Mouse (Mus musculus) stomach, embryonic 16.5 days (tissue): ENCODE results near the gene Bmper. TPM values are rescaled to one million over a fixed set of nuclear protein-coding genes. Genes with fewer than 3 reads are reported as not detected.

ENCODE experiments used
- ATAC-seq: fragments of 200-750 bp; cut with Nextera tagmentation; 2 replicates; pipeline ENCODE4 v1.8.0; 2017; ENCODE audit warnings: moderate number of reproducible peaks, moderate TSS enrichment; ENCODE audit not compliant: insufficient read depth, low FRiP score
- H3K27ac ChIP-seq: fragments of 300-500 bp; sonication (generic); 2 replicates; pipeline ENCODE4 v1.5.1; 2014; ENCODE audit warnings: low read length
- H3K27me3 ChIP-seq: fragments of 300-500 bp; sonication (generic); 2 replicates; pipeline ENCODE4 v1.6.1; 2014; ENCODE audit warnings: low read length, control low read depth, mixed read lengths; ENCODE audit not compliant: control insufficient read depth, insufficient read depth
- H3K36me3 ChIP-seq: fragments of 300-500 bp; sonication (generic); 2 replicates; pipeline ENCODE4 v1.6.1; 2014; ENCODE audit warnings: low read length; ENCODE audit not compliant: control insufficient read depth, insufficient read depth
- H3K4me1 ChIP-seq: fragments of 300-500 bp; sonication (generic); 2 replicates; pipeline ENCODE4 v1.6.1; 2014; ENCODE audit warnings: low read length, control low read depth, mixed read lengths; ENCODE audit not compliant: control insufficient read depth, insufficient read depth
- H3K4me2 ChIP-seq: fragments of 300-500 bp; sonication (generic); 2 replicates; pipeline ENCODE4 v1.6.1; 2014; ENCODE audit warnings: low read depth, low read length, mixed read lengths
- H3K4me3 ChIP-seq: fragments of 300-500 bp; sonication (generic); replicated peaks from 2 replicates; pipeline ENCODE4 v1.5.1; 2014; ENCODE audit warnings: mild to moderate bottlenecking, low read length
- H3K9ac ChIP-seq: fragments of 300-500 bp; sonication (generic); 2 replicates; pipeline ENCODE4 v1.6.1; 2014; ENCODE audit warnings: low read length
- H3K9me3 ChIP-seq: fragments of 300-500 bp; sonication (generic); replicated peaks from 2 replicates; pipeline ENCODE4 v1.6.1; 2016; ENCODE audit warnings: low read length, control low read depth; ENCODE audit not compliant: control insufficient read depth
- WGBS: fragments of 180-500 bp; shearing (Covaris S2); extraction: QIAGEN DNeasy Blood & Tissue Kit; methylation state at CpG from one replicate; pipeline ENCODE4 v1.1.7; 2014; 5-methylcytosine and 5-hydroxymethylcytosine counted together
- polyA plus RNA-seq: library from polyadenylated mRNA; unstranded; fragments of >200 nt; fragmentation: Nextera tagmentation; extraction: Ambion mirVana; gene quantifications from 2 replicates; pipeline ENCODE4 v1.2.1, GENCODE M21; 2015

Bmper gene
- polyA plus RNA-seq, 1 experiment from 2014 or later = 6.1 TPM

- H3K4me3 ChIP-seq = no peak overlapping the region
- no peak overlapping the region for H3K27ac ChIP-seq
- H3K27me3 ChIP-seq = no peaks in the 10 kb centered on the region
- H3K36me3 ChIP-seq = no peaks in the 10 kb centered on the region
- WGBS = 64% methylated on average over 7 of the region's 7 CpGs
- H3K4me2 ChIP-seq = no peak overlapping the region
- no peaks in the 10 kb centered on the region for H3K4me1 ChIP-seq
- no peaks in the 10 kb centered on the region for H3K9me3 ChIP-seq
- ATAC-seq = no peak
- no peak overlapping the region for H3K9ac ChIP-seq
Observed at GRCm38 (mm10) chr9:23268609-23269008, 45.7 kb downstream of the Bmper start.

GRCm38 (mm10) chr9:23269087-23269486 lies 46.2 kb downstream of the Bmper start:
- Histone ChIP-seq H3K4me1 (no peaks in the 10 kb centered on the region), H3K27ac (no peak overlapping the region), H3K4me3 (no peak overlapping the region), H3K27me3 (no peaks in the 10 kb centered on the region), H3K9ac (no peak overlapping the region), H3K4me2 (no peak overlapping the region), H3K36me3 (no peaks in the 10 kb centered on the region), H3K9me3 (no peaks in the 10 kb centered on the region)
- ATAC-seq = no peak
- 58% methylated on average over 2 of the region's 2 CpGs for WGBS

GRCm38 (mm10) chr9:23276244-23276643 lies 53.4 kb downstream of the Bmper start:
- ATAC-seq = no peak
- Histone ChIP-seq H3K36me3 (no peaks in the 10 kb centered on the region), H3K9ac (no peak overlapping the region), H3K4me2 (no peak overlapping the region), H3K9me3 (no peaks in the 10 kb centered on the region), H3K27me3 (no peaks in the 10 kb centered on the region), H3K27ac (no peak overlapping the region), H3K4me1 (no peaks in the 10 kb centered on the region), H3K4me3 (no peak overlapping the region)
- WGBS = 84% methylated on average over 4 of the region's 4 CpGs

GRCm38 (mm10) chr9:23284940-23285460 lies 62.1 kb downstream of the Bmper start:
- Histone ChIP-seq H3K4me3 (no peak overlapping the region), H3K4me2 (no peak overlapping the region), H3K27ac (no peak overlapping the region), H3K9me3 (no peaks in the 10 kb centered on the region), H3K36me3 (no peaks in the 10 kb centered on the region), H3K9ac (no peak overlapping the region), H3K4me1 (no peaks in the 10 kb centered on the region), H3K27me3 (no peaks in the 10 kb centered on the region)
- 62% methylated on average over 4 of the region's 4 CpGs for WGBS
- no peak for ATAC-seq

- ATAC-seq = no peak
- Histone ChIP-seq H3K27ac (no peak overlapping the region), H3K4me1 (no peaks in the 10 kb centered on the region), H3K4me3 (no peak overlapping the region), H3K9me3 (no peaks in the 10 kb centered on the region), H3K4me2 (no peak overlapping the region), H3K27me3 (no peaks in the 10 kb centered on the region), H3K36me3 (no peaks in the 10 kb centered on the region), H3K9ac (no peak overlapping the region)
- WGBS = 90% methylated on average over 3 of the region's 3 CpGs
Observed at GRCm38 (mm10) chr9:23293574-23293973, 70.7 kb downstream of the Bmper start.

GRCm38 (mm10) chr9:23295569-23295968 lies 72.7 kb downstream of the Bmper start:
- Histone ChIP-seq H3K36me3 (no peaks in the 10 kb centered on the region), H3K4me2 (no peak overlapping the region), H3K4me1 (no peaks in the 10 kb centered on the region), H3K9ac (no peak overlapping the region), H3K9me3 (no peaks in the 10 kb centered on the region), H3K27me3 (no peaks in the 10 kb centered on the region), H3K27ac (no peak overlapping the region), H3K4me3 (no peak overlapping the region)
- WGBS = 73% methylated on average over 6 of the region's 6 CpGs
- no peak for ATAC-seq

DNA sequence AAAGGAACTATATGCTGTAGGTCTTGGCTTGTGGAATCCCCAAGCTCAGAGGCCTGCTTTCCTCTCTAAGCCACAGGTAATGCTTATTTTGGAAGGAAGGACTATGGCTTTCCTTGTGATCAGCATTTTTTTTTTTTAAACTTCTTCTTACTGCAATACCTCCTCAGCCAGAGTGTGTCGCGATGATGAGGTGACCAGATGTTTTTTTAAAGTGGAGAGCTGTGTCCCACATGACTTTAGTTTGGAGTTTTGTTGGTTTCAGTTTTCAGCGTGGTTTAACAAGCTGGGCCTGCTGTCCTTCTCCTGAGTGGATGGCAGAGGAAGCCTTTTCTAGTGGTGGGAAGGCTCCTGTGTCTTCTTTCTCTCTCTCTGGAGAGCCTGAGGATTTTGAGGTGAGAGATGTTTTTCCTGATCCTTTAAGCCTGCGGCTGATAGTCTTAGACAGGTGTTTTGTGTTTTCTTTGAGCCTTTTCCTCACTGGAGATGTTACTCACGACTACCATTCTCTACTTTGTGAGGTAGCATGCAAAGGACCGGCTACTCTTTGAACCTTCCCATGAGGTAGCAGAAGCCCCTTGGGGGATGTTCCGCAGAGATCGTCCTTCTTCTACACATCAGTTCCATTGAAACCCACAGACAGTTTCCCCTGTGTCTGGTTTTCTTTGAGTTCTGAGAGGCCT lies 74.8 kb downstream of the Bmper start:
- 66% methylated on average over 8 of the region's 8 CpGs for WGBS

GRCm38 (mm10) chr9:23300376-23300775 lies 77.5 kb downstream of the Bmper start:
- no peaks in the 10 kb centered on the region for H3K36me3 ChIP-seq
- H3K4me2 ChIP-seq = no peak overlapping the region
- no peaks in the 10 kb centered on the region for H3K4me1 ChIP-seq
- H3K9ac ChIP-seq = no peak overlapping the region
- WGBS = 88% methylated on average over 8 of the region's 8 CpGs
- no peak overlapping the region for H3K4me3 ChIP-seq
- H3K9me3 ChIP-seq = no peaks in the 10 kb centered on the region
- ATAC-seq = no peak
- H3K27me3 ChIP-seq = no peaks in the 10 kb centered on the region
- H3K27ac ChIP-seq = no peak overlapping the region

More for the DNA sequence above, 74.8 kb downstream of the Bmper start:
- H3K36me3 ChIP-seq = no peaks in the 10 kb centered on the region
- no peak for ATAC-seq
- H3K4me1 ChIP-seq = no peaks in the 10 kb centered on the region
- no peak overlapping the region for H3K4me2 ChIP-seq
- no peaks in the 10 kb centered on the region for H3K27me3 ChIP-seq
- H3K9ac ChIP-seq = no peak overlapping the region
- no peak overlapping the region for H3K27ac ChIP-seq
- no peak overlapping the region for H3K4me3 ChIP-seq
- H3K9me3 ChIP-seq = no peaks in the 10 kb centered on the region

DNA sequence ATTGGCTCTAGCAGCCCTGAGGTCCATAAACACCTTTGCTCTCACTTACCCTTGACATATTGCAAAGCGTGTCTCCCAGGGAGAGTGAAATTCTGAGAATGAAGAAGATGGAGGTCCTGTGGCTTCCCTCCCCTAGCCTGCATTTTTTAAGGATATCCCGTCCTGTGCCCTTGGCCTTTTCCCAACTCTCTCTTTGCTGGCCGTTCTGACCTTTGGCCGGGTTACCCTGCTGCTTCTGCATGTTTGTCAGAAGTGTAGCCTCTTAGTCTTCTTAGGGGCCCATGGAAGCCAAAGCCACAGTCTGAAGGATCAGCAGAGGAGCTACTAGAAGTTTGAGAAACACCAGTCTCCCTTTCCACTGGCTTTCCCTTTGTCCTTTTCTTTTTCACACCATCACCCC lies 82.8 kb downstream of the Bmper start:
- Histone ChIP-seq H3K9ac (no peak overlapping the region), H3K4me2 (no peak overlapping the region), H3K4me3 (no peak overlapping the region), H3K27me3 (no peaks in the 10 kb centered on the region), H3K9me3 (no peaks in the 10 kb centered on the region), H3K36me3 (no peaks in the 10 kb centered on the region), H3K27ac (no peak overlapping the region), H3K4me1 (no peaks in the 10 kb centered on the region)
- WGBS = 74% methylated on average over 4 of the region's 4 CpGs
- ATAC-seq = no peak
